15 mouse cellular contexts compared by ENCODE assay signal in genomic region chr19:47230082-47230481, GRCm38 (mm10).
"Had no signal": no experiment of that assay in that cellular context is flagged by ENCODE, and none has a peak within 500 bp of the region (broad histone marks: within the 10 kb centered on the region; RNA-seq: fewer than 3 reads in every experiment).

No protein-coding gene starts in this region.

- H3K4me1 ChIP-seq: liver, embryonic 13.5 days had no signal

- H3K4me3 ChIP-seq: limb, embryonic 12.5 days; liver, embryonic 13.5 days; lung, embryonic 15.5 days; megakaryocyte, embryonic 14.5 days; neural tube, embryonic 15.5 days had no signal

- H3K9me3 ChIP-seq: limb, embryonic 12.5 days; liver, embryonic 13.5 days; lung, embryonic 15.5 days; megakaryocyte, embryonic 14.5 days; neural tube, embryonic 15.5 days had no signal

- H3K4me2 ChIP-seq: limb, embryonic 12.5 days; liver, embryonic 13.5 days; midbrain, embryonic 11.5 days; neural tube, embryonic 15.5 days had no signal

- H3K9ac ChIP-seq: limb, embryonic 12.5 days; liver, embryonic 13.5 days; liver, postnatal 0 days; lung, embryonic 15.5 days; neural tube, embryonic 15.5 days had no signal

- H3K27ac ChIP-seq: kidney, postnatal 0 days; limb, embryonic 12.5 days; liver, embryonic 13.5 days; lung, embryonic 15.5 days; macrophage; neural tube, embryonic 15.5 days; stomach, postnatal 0 days had no signal

- ATAC-seq: liver, postnatal 0 days had no signal

- H3K36me3 ChIP-seq: limb, embryonic 12.5 days; liver, embryonic 13.5 days; lung, embryonic 15.5 days; neural tube, embryonic 15.5 days had no signal

- DNase-seq: kidney, adult 9 months; kidney, postnatal 36 days; layer of hippocampus, adult 9-11 months; liver; liver, embryonic 13.5 days; liver, postnatal 0 days; thymus, postnatal 4 days had no signal

- H3K27me3 ChIP-seq: limb, embryonic 12.5 days; liver, embryonic 13.5 days; lung, embryonic 15.5 days; neural tube, embryonic 15.5 days had no signal
